Comparison of ENCODE assay signal across 20 mouse cellular contexts in genomic region chr4:54751458-54751857, GRCm38 (mm10).
"Had no signal": no experiment of that assay in that cellular context is flagged by ENCODE, and none has a peak within 500 bp of the region (broad histone marks: within the 10 kb centered on the region; RNA-seq: fewer than 3 reads in every experiment).

No protein-coding gene starts in this region.

- ATAC-seq: liver, postnatal 0 days; lung, postnatal 0 days; midbrain, embryonic 15.5 days had no signal

- DNase-seq: kidney, adult 2 months; kidney, postnatal 25 days; layer of hippocampus, adult 9-11 months; left cerebral cortex, postnatal 4 days; liver, postnatal 0 days; lung, embryonic 14.5 days; spleen, adult 18-20 months; thymus, postnatal 25 days had no signal

- H3K4me3 ChIP-seq: layer of hippocampus, adult 2 months; limb, embryonic 12.5 days; limb, embryonic 15.5 days; midbrain, embryonic 12.5 days; midbrain, embryonic 15.5 days; neural tube, embryonic 12.5 days; neural tube, embryonic 15.5 days; stomach, embryonic 15.5 days had no signal

- H3K27ac ChIP-seq: kidney, postnatal 0 days; layer of hippocampus, adult 2 months; limb, embryonic 12.5 days; limb, embryonic 15.5 days; liver, embryonic 14.5 days; macrophage; midbrain, embryonic 12.5 days; midbrain, embryonic 15.5 days; neural tube, embryonic 12.5 days; neural tube, embryonic 15.5 days; stomach, embryonic 15.5 days had no signal
